Mouse (Mus musculus) forebrain, embryonic 12.5 days (tissue): ENCODE measurements around the gene Phlda3. TPM values are rescaled to one million over a fixed set of nuclear protein-coding genes. Genes with fewer than 3 reads are reported as not detected.

Experiments
- ATAC-seq: fragments of 200-750 bp; cut with Nextera tagmentation; 2 replicates; pipeline ENCODE4 v1.8.0; 2017; ENCODE audit warnings: moderate TSS enrichment; ENCODE audit not compliant: low FRiP score
- H3K27ac ChIP-seq: fragments of 300-500 bp; sonication (generic); 2 replicates; pipeline ENCODE4 v1.5.1; 2016; ENCODE audit warnings: mild to moderate bottlenecking
- H3K27me3 ChIP-seq: fragments of 300-500 bp; sonication (generic); 2 replicates; pipeline ENCODE4 v1.6.1; 2016; ENCODE audit warnings: mild to moderate bottlenecking
- H3K36me3 ChIP-seq: fragments of 300-500 bp; sonication (generic); replicated peaks from 2 replicates; pipeline ENCODE4 v1.6.1; 2016; ENCODE audit warnings: mild to moderate bottlenecking
- H3K4me1 ChIP-seq: fragments of 300-500 bp; sonication (generic); 2 replicates; pipeline ENCODE4 v1.6.1; 2016
- H3K4me2 ChIP-seq: fragments of 300-500 bp; sonication (generic); 2 replicates; pipeline ENCODE4 v1.6.1; 2016; ENCODE audit warnings: mild to moderate bottlenecking, moderate library complexity
- H3K4me3 ChIP-seq: fragments of 300-500 bp; sonication (generic); replicated peaks from 2 replicates; pipeline ENCODE4 v1.5.1; 2016; ENCODE audit warnings: mild to moderate bottlenecking
- H3K9ac ChIP-seq: fragments of 300-500 bp; sonication (generic); 2 replicates; pipeline ENCODE4 v1.6.1; 2016; ENCODE audit warnings: mild to moderate bottlenecking
- H3K9me3 ChIP-seq: fragments of 300-500 bp; sonication (generic); 2 replicates; pipeline ENCODE4 v1.6.1; 2016
- WGBS: fragments of 180-500 bp; shearing (Covaris S2); methylation state at CpG from one replicate; pipeline ENCODE4 v1.1.7; 2016; 5-methylcytosine and 5-hydroxymethylcytosine counted together
- polyA plus RNA-seq: library from polyadenylated mRNA; unstranded; fragments of >200 nt; fragmentation: Nextera tagmentation; extraction: Ambion mirVana; gene quantifications from 2 replicates; pipeline ENCODE4 v1.2.1, GENCODE M21; 2016

The Phlda3 gene
- polyA plus RNA-seq = 14.8 and 16.9 TPM in 2 replicates

DNA sequence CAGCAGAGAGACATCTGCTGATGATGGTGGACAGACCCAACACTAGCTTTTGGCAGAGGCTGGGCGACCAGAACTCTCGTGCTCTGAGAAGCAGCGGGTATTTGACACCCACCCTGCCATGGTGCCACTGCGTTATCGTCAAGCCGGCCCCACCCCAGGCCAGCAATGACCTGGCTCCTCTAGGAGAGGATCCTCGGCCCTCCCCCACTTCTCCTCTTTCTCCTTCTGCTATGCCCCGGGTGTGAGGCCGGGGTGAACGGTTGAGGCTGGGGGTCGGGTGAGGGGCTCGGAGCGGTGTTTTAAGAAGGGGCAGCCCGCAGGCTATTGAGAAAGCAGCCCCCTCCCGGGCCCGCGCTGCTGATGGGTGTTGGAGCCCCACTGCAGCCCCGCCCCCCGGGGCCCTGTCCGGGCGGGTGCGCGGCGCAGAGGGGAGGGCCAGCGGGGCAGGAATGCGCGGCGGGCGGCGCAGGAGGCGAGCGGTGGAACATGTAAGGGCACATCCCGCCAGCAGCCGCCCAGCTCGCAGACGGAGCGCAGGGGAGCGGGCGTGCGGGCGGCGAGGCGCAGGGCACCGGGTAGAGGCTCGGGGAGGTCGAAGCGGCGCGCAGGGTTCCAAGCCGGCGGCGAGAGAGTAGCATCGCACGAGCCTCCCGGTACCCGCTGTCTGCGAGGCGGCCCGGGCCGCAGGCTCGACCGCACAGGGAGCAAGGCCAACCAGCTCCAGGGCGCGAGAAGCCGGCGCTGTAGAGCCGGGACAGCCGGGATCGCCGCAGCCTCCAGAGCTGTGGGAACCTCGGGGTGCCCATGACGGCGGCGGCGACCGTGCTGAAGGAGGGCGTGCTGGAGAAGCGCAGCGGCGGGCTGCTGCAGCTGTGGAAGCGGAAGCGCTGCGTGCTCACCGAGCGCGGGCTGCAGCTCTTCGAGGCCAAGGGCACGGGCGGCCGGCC is at the start of gene Phlda3:
Phlda3 (plus strand) TSS at position 475 of the 947 bp plus-strand sequence.
- H3K27ac ChIP-seq = peak within 1 kb of the TSS; percentile 68
- peak; percentile 89 for ATAC-seq
- H3K9me3 ChIP-seq = no peaks in the 10 kb centered on the region
- H3K27me3 ChIP-seq = peaks cover 26% of the 10 kb centered on the region
- under 1% methylated on average over 86 of the region's 90 CpGs for WGBS
- peaks cover 20% of the 10 kb centered on the region for H3K4me1 ChIP-seq
- peak within 1 kb of the TSS; percentile 60 for H3K4me3 ChIP-seq
- no peaks in the 10 kb centered on the region for H3K36me3 ChIP-seq
- peak within 1 kb of the TSS; percentile 93 for H3K4me2 ChIP-seq
- H3K9ac ChIP-seq = peak within 1 kb of the TSS; percentile 79

DNA sequence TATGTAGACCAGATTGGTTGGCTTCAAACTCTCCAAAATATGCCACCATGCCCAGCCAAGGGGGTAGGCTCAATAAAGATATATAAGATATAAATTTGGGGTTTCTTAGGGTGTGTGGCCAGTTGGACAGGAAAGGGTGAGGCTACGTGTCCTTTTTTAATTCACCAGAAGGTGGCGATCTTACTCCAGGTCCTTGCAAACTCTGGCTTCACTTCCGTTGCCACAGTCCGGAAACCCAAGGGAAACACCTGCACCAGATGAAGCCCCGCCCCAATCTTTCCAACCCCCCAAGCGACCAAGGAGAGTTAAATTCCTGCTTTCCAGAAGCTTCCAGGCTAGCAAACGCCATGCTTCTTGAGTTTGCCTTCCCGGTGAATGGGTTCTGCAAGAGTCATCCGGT is 46.4 kb upstream of the Phlda3 start:
- H3K4me3 ChIP-seq = no peak overlapping the region
- H3K4me2 ChIP-seq = no peak overlapping the region
- no peak overlapping the region for H3K9ac ChIP-seq
- H3K36me3 ChIP-seq = no peaks in the 10 kb centered on the region
- no peaks in the 10 kb centered on the region for H3K27me3 ChIP-seq
- no peak overlapping the region for H3K27ac ChIP-seq
- peak; percentile 61 for ATAC-seq
- WGBS = 21% methylated on average over 9 of the region's 9 CpGs
- H3K4me1 ChIP-seq = peaks cover 2% of the 10 kb centered on the region; the same call in 1 of the 2 replicates
- H3K9me3 ChIP-seq = no peaks in the 10 kb centered on the region

- H3K4me2 ChIP-seq = no peak within 1 kb of the TSS
- H3K27ac ChIP-seq = no peak within 1 kb of the TSS
- no peaks in the 10 kb centered on the region for H3K27me3 ChIP-seq
- no peak within 1 kb of the TSS for H3K9ac ChIP-seq
- ATAC-seq = 0 out of 2 replicates have a peak, but pooled peaks have one; percentile 20
- H3K4me1 ChIP-seq = peaks cover 2% of the 10 kb centered on the region; the same call in 1 of the 2 replicates
- H3K4me3 ChIP-seq = no peak within 1 kb of the TSS
- no peaks in the 10 kb centered on the region for H3K9me3 ChIP-seq
- no peaks in the 10 kb centered on the region for H3K36me3 ChIP-seq
- WGBS = 81% methylated on average over 6 of the region's 6 CpGs
Observed at GRCm38 (mm10) chr1:135719983-135720382, 45.9 kb upstream of the Phlda3 start, which contains the start of gene Csrp1. Gene Csrp1, plus strand, starts transcription at chr1:135720061.

GRCm38 (mm10) chr1:135723016-135723415 is 42.9 kb upstream of the Phlda3 start:
- Histone ChIP-seq H3K4me2 (no peak overlapping the region), H3K27me3 (0 out of 2 replicates have a peak, but pooled peaks cover under 1% of the 10 kb centered on the region), H3K27ac (no peak overlapping the region), H3K36me3 (no peaks in the 10 kb centered on the region), H3K9me3 (no peaks in the 10 kb centered on the region), H3K4me1 (peaks cover 3% of the 10 kb centered on the region), H3K4me3 (no peak overlapping the region), H3K9ac (no peak overlapping the region)
- no peak for ATAC-seq
- 72% methylated on average over 1 of the region's 1 CpGs for WGBS

- ATAC-seq = no peak
- 65% methylated on average over 4 of the region's 4 CpGs for WGBS
Observed at GRCm38 (mm10) chr1:135724134-135724533, 41.8 kb upstream of the Phlda3 start.

GRCm38 (mm10) chr1:135725324-135725723 is 40.6 kb upstream of the Phlda3 start:
- Histone ChIP-seq H3K36me3 (no peaks in the 10 kb centered on the region), H3K27ac (no peak overlapping the region), H3K9me3 (no peaks in the 10 kb centered on the region), H3K9ac (no peak overlapping the region), H3K4me2 (no peak overlapping the region), H3K4me3 (no peak overlapping the region), H3K27me3 (peaks cover 12% of the 10 kb centered on the region; the same call in 1 of the 2 replicates), H3K4me1 (peaks cover 22% of the 10 kb centered on the region)
- no peak for ATAC-seq
- 89% methylated on average over 6 of the region's 6 CpGs for WGBS

More at GRCm38 (mm10) chr1:135724134-135724533, 41.8 kb upstream of the Phlda3 start:
- H3K4me1 ChIP-seq = peaks cover 13% of the 10 kb centered on the region
- no peaks in the 10 kb centered on the region for H3K9me3 ChIP-seq
- no peaks in the 10 kb centered on the region for H3K36me3 ChIP-seq
- no peak overlapping the region for H3K4me2 ChIP-seq
- H3K27me3 ChIP-seq = 0 out of 2 replicates have a peak, but pooled peaks cover 6% of the 10 kb centered on the region
- H3K27ac ChIP-seq = no peak overlapping the region
- H3K4me3 ChIP-seq = no peak overlapping the region
- no peak overlapping the region for H3K9ac ChIP-seq

DNA sequence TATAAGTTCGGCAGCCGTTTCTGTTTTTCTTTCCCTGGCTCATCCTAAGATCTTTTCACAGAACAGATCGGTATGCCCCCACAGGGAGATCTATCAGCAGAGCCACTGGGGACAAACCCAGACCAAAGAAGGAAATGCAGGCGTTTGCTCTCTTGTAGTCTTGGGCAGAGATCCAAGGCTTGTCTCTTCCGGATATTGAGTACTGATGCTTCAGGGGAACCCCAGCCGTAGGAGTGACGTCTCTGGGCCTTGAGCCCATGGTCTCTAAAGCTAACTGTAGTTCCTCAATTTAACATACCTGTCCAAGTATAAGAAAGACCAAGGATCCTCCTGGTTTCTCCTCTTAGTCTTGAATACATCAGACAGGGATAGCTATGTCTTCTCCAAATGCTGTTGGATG is 40.0 kb upstream of the Phlda3 start:
- Histone ChIP-seq H3K27me3 (peaks cover 14% of the 10 kb centered on the region; the same call in 1 of the 2 replicates), H3K9me3 (no peaks in the 10 kb centered on the region), H3K9ac (no peak overlapping the region), H3K27ac (no peak overlapping the region), H3K4me1 (peaks cover 27% of the 10 kb centered on the region), H3K36me3 (no peaks in the 10 kb centered on the region), H3K4me2 (no peak overlapping the region), H3K4me3 (no peak overlapping the region)
- no peak for ATAC-seq
- WGBS = 88% methylated on average over 7 of the region's 7 CpGs

- peaks cover 14% of the 10 kb centered on the region; the same call in 1 of the 2 replicates for H3K27me3 ChIP-seq
- H3K4me1 ChIP-seq = peaks cover 46% of the 10 kb centered on the region
- H3K36me3 ChIP-seq = no peaks in the 10 kb centered on the region
- peak overlapping the region; percentile 89 for H3K4me2 ChIP-seq
- H3K27ac ChIP-seq = no peak overlapping the region
- WGBS = 2% methylated on average over 35 of the region's 35 CpGs
- H3K9ac ChIP-seq = peak overlapping the region; percentile 69
- peak overlapping the region; percentile 56 for H3K4me3 ChIP-seq
- peak; percentile 88 for ATAC-seq
- H3K9me3 ChIP-seq = no peaks in the 10 kb centered on the region
Observed at GRCm38 (mm10) chr1:135728631-135729366, 37.1 kb upstream of the Phlda3 start.

GRCm38 (mm10) chr1:135729367-135729713 is 36.6 kb upstream of the Phlda3 start:
- peak overlapping the region; percentile 89 for H3K4me2 ChIP-seq
- peak overlapping the region; percentile 69 for H3K9ac ChIP-seq
- 1% methylated on average over 11 of the region's 11 CpGs for WGBS
- H3K27me3 ChIP-seq = peaks cover 14% of the 10 kb centered on the region; the same call in 1 of the 2 replicates
- H3K4me3 ChIP-seq = peak overlapping the region; percentile 56
- H3K36me3 ChIP-seq = no peaks in the 10 kb centered on the region
- peaks cover 49% of the 10 kb centered on the region for H3K4me1 ChIP-seq
- no peak overlapping the region for H3K27ac ChIP-seq
- peak; percentile 31 for ATAC-seq
- H3K9me3 ChIP-seq = no peaks in the 10 kb centered on the region

- ATAC-seq = no peak
- 28% methylated on average over 4 of the region's 4 CpGs for WGBS
- H3K4me2 ChIP-seq = peak overlapping the region; percentile 89
- 0 out of 2 replicates have a peak overlapping the region, but pooled peaks have one; percentile 10 for H3K27ac ChIP-seq
- H3K36me3 ChIP-seq = no peaks in the 10 kb centered on the region
- H3K9me3 ChIP-seq = no peaks in the 10 kb centered on the region
- peak overlapping the region; percentile 69; the same call in 1 of the 2 replicates for H3K9ac ChIP-seq
- peaks cover 14% of the 10 kb centered on the region; the same call in 1 of the 2 replicates for H3K27me3 ChIP-seq
- H3K4me3 ChIP-seq = peak overlapping the region; percentile 56
- H3K4me1 ChIP-seq = peaks cover 54% of the 10 kb centered on the region
Observed at GRCm38 (mm10) chr1:135729821-135730220, 36.1 kb upstream of the Phlda3 start.

DNA sequence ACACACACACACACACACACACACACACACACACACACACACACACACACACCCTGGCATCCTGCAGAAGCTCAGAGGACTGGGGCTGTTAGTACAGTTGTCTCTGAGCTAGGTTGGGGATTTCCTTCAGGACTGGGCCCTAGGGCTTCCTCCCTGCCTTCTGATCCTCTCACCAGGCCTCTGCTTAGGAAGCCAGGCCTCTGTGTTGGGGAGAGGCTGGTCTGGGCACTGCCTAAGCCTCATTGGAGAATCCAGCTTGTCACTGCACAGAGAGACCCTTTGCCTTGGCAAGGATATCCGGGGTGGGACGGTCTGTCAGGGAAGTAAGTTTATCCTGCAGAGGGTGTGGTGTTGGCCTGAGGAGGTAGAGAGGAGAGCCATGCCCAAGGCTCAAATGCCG is 35.6 kb upstream of the Phlda3 start:
- Histone ChIP-seq H3K4me1 (peaks cover 59% of the 10 kb centered on the region), H3K4me2 (peak overlapping the region; percentile 89; the same call in 1 of the 2 replicates), H3K27me3 (peaks cover 14% of the 10 kb centered on the region; the same call in 1 of the 2 replicates), H3K4me3 (no peak overlapping the region), H3K36me3 (no peaks in the 10 kb centered on the region), H3K27ac (peak overlapping the region; percentile 53; the same call in 1 of the 2 replicates), H3K9me3 (no peaks in the 10 kb centered on the region), H3K9ac (peak overlapping the region; percentile 17; the same call in 1 of the 2 replicates)
- no peak for ATAC-seq
- 51% methylated on average over 3 of the region's 3 CpGs for WGBS

DNA sequence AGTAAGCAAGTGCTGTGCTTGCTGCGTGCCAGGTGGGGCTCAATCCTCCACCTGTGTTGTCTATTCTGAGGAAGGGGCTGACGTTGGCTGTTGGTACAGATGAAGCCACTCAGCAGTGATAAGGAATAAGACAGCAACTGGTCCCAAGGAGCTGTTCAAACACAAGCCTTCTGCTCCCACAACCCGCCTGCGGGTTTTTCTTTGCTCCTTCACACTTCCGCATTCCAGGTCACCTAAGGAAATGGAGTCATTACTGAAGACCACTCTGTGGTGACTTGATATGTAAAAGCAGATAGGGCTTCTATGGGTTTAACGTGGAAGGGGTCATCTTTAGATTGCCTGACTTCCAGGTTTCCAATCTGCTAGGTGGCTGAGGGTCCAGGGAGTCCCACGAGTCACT is 34.5 kb upstream of the Phlda3 start:
- Histone ChIP-seq H3K4me2 (no peak overlapping the region), H3K36me3 (no peaks in the 10 kb centered on the region), H3K27ac (no peak overlapping the region), H3K27me3 (peaks cover 14% of the 10 kb centered on the region; the same call in 1 of the 2 replicates), H3K4me3 (no peak overlapping the region), H3K4me1 (peaks cover 59% of the 10 kb centered on the region), H3K9ac (no peak overlapping the region), H3K9me3 (no peaks in the 10 kb centered on the region)
- no peak for ATAC-seq
- 70% methylated on average over 7 of the region's 7 CpGs for WGBS
